Mouse (Mus musculus): ENCODE results near the gene Nudt9.

DNA sequence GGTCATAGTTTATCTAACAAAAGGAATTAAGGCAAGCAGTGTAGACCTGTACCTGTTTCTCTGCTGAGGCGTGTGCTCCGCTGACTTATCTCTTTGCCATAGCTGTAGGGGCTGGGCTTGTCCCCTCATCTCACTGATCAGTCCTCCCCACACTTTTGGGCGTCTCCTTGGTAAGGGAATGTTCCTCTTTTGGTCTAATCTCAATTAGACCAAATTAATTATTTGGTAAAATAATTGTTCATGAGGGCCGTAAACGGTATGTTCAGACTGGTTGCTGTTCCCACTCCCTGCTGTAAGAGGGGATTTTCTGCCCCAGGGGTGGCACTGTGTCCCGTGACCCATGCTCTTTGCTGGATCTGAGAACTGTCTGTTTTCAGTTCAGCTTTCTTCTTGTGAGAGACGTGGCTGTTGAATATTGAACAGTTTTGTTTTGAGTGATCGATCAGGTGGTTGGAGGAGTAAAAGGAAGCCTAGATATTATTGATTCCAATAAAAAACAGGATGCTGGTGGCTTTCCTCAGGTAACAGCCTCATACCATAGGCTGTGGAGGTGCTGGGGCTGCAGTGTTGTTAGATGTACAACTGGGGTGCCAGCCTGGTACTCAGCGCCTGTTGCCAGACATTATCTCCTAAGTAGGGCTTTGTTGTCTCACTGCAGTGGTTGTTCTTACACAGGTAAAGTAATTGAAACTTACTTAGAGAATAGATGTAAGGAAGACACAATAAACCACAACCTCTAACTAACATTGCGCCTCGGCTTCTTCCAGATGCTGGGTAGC is 16.9 kb downstream of the Nudt9 start:
- no peak for TF ChIP-seq CTCF (IDR thresholded peaks at IDR 0.05; ENCODE audit: extremely low read depth, insufficient read length, insufficient replicate concordance, low read depth, low read length)
- TF ChIP-seq POLR2A (IDR thresholded peaks at IDR 0.05; ENCODE audit: low read depth, low read length), result no peak
